Mouse (Mus musculus) left cerebral cortex, adult 2 months (tissue): ENCODE measurements at regions not wholly inside any gene's neighbourhood (a gene's known extent, or its start where the extent isn't known, plus 50 kb on each side); places are given as distances from the start of the nearest gene placed in this dataset.
A peak's percentile ranks its signal among the peaks of the same experiment; 100 is the strongest.
"Not testable (repeated sequence)": the region's sequence is repeated elsewhere in the genome, so short reads cannot be mapped to it uniquely, and the experiment has no call there.

Experiments used
- DNase-seq, 2 experiments: peaks; one replicate each; pipeline ENCODE4 v3.0.0; 2021 to 2022; ENCODE audit warnings: low spot score in 2 of 2, mixed read lengths in 1 of 2; ENCODE audit errors: extremely low spot score in 1 of 2
- H3K27ac ChIP-seq: fragments of 200-600 bp; 2 replicates; pipeline ENCODE4 v1.8.1; 2022
- H3K4me3 ChIP-seq: fragments of 200-600 bp; 2 replicates; pipeline ENCODE4 v1.8.1; 2022
- CTCF ChIP-seq: fragments of 200-600 bp; IDR thresholded peaks from 2 replicates; pipeline ENCODE4 v1.8.1; 2022; ENCODE audit warnings: antibody characterized with exemption, mild to moderate bottlenecking, moderate library complexity
- intact Hi-C: fragments of 180-260 bp; cut with DNase I; formaldehyde crosslinking; loops from one replicate; pipeline ENCODE4 v1.15.1; 2025

GRCm38 (mm10) chr15:8865089-8865933, 102.4 kb upstream of the Ranbp3l start:
- intact Hi-C loops = no loop called here
- Histone ChIP-seq H3K27ac (peak overlapping the region; percentile 41; the same call in 1 of the 2 replicates), H3K4me3 (no peak overlapping the region)
- DNase-seq = no peak
- no peak for TF ChIP-seq CTCF

GRCm38 (mm10) chr15:8856419-8857084, 111.2 kb upstream of the Ranbp3l start:
- intact Hi-C loops = no loop called here
- Histone ChIP-seq H3K4me3 (no peak overlapping the region), H3K27ac (no peak overlapping the region)
- no peak for TF ChIP-seq CTCF
- no peak for DNase-seq

GRCm38 (mm10) chr15:8855511-8855910, 112.2 kb upstream of the Ranbp3l start:
- no peak overlapping the region for H3K27ac ChIP-seq
- no peak overlapping the region for H3K4me3 ChIP-seq
- intact Hi-C loops = no loop called here
- peak; percentile 14 for TF ChIP-seq CTCF
- DNase-seq = no peak

GRCm38 (mm10) chr15:8854336-8854735, 113.4 kb upstream of the Ranbp3l start:
- H3K27ac ChIP-seq = no peak overlapping the region
- TF ChIP-seq CTCF = no peak
- intact Hi-C loops = no loop called here

GRCm38 (mm10) chr15:8850996-8851395, 116.8 kb upstream of the Ranbp3l start:
- intact Hi-C loops = no loop called here
- no peak for TF ChIP-seq CTCF
- Histone ChIP-seq H3K4me3 (no peak overlapping the region), H3K27ac (no peak overlapping the region)
- DNase-seq = no peak

More at GRCm38 (mm10) chr15:8854336-8854735, 113.4 kb upstream of the Ranbp3l start:
- H3K4me3 ChIP-seq = no peak overlapping the region
- DNase-seq = no peak

GRCm38 (mm10) chr15:8849413-8849812, 118.3 kb upstream of the Ranbp3l start:
- Histone ChIP-seq H3K4me3 (no peak overlapping the region), H3K27ac (no peak overlapping the region)
- peak; percentile 49 for TF ChIP-seq CTCF
- intact Hi-C loops = no loop called here
- no peak for DNase-seq

- TF ChIP-seq CTCF = no peak
- H3K4me3 ChIP-seq = no peak overlapping the region
- no peak for DNase-seq
- no peak overlapping the region for H3K27ac ChIP-seq
- intact Hi-C loops = no loop called here
Measured at GRCm38 (mm10) chr15:8842129-8842528, 125.6 kb upstream of the Ranbp3l start.

- Histone ChIP-seq H3K27ac (no peak overlapping the region), H3K4me3 (no peak overlapping the region)
- no peak for DNase-seq
- intact Hi-C loops = no loop called here
- no peak for TF ChIP-seq CTCF
Measured at GRCm38 (mm10) chr15:8839462-8839861, 128.3 kb upstream of the Ranbp3l start.

GRCm38 (mm10) chr15:8834151-8834550, 123.6 kb upstream of the Slc1a3 start:
- no peak for TF ChIP-seq CTCF
- intact Hi-C loops = no loop called here
- Histone ChIP-seq H3K27ac (no peak overlapping the region), H3K4me3 (no peak overlapping the region)
- DNase-seq = no peak

- Histone ChIP-seq H3K4me3 (no peak overlapping the region), H3K27ac (no peak overlapping the region)
- no peak for DNase-seq
- no peak for TF ChIP-seq CTCF
- intact Hi-C loops = no loop called here
Measured at GRCm38 (mm10) chr15:8832970-8833369, 122.4 kb upstream of the Slc1a3 start.

- Histone ChIP-seq H3K4me3 (no peak overlapping the region), H3K27ac (no peak overlapping the region; the same call in 1 of the 2 replicates)
- no peak for DNase-seq
- TF ChIP-seq CTCF = no peak
- intact Hi-C loops = no loop called here
Measured at GRCm38 (mm10) chr15:8831720-8832620, 121.4 kb upstream of the Slc1a3 start.

GRCm38 (mm10) chr15:8824861-8825260, 114.3 kb upstream of the Slc1a3 start:
- H3K27ac ChIP-seq = no peak overlapping the region
- TF ChIP-seq CTCF = no peak
- intact Hi-C loops = no loop called here
- DNase-seq = no peak
- H3K4me3 ChIP-seq = no peak overlapping the region

- intact Hi-C loops, H3K4me3 ChIP-seq, H3K27ac ChIP-seq, DNase-seq: not testable (repeated sequence)
Measured at GRCm38 (mm10) chr15:8822795-8823194, 112.2 kb upstream of the Slc1a3 start.
